Mouse (Mus musculus): ENCODE results near the gene Rasa4.

GRCm38 (mm10) chr5:136073526-136073925 is 10.2 kb upstream of the Rasa4 start:
- TF ChIP-seq CTCF (IDR thresholded peaks at IDR 0.05; ENCODE audit: borderline replicate concordance, insufficient read depth, low read length) (no peak), POLR2A (IDR thresholded peaks at IDR 0.05; ENCODE audit: low read depth, low read length) (no peak)
